Mouse (Mus musculus) brown adipose tissue, adult 24 weeks (tissue): Measurements from ENCODE around the gene Ciao1. TPM values are rescaled to one million over a fixed set of nuclear protein-coding genes. Genes with fewer than 3 reads are reported as not detected.
A peak's percentile ranks its signal among the peaks of the same experiment; 100 is the strongest.
"Not testable (repeated sequence)": the region's sequence is repeated elsewhere in the genome, so short reads cannot be mapped to it uniquely, and the experiment has no call there.

ENCODE experiments used
- H3K27ac ChIP-seq: fragments of 200-500 bp; replicated peaks from 2 replicates; pipeline ENCODE4 v1.5.1; 2012; ENCODE audit warnings: low read depth, mild to moderate bottlenecking, low read length
- H3K4me1 ChIP-seq: fragments of 200-500 bp; 2 replicates; pipeline ENCODE4 v1.6.1; 2012; ENCODE audit warnings: low read length, mixed read lengths; ENCODE audit not compliant: control insufficient read depth, insufficient read depth, insufficient read length
- H3K4me3 ChIP-seq: fragments of 200-500 bp; 2 replicates; pipeline ENCODE4 v1.5.1; 2012; ENCODE audit warnings: low read depth, mild to moderate bottlenecking, low read length, moderate library complexity; ENCODE audit not compliant: insufficient read depth
- polyA plus RNA-seq: library from polyadenylated mRNA; stranded (reverse); fragments of >200 nt; gene quantifications from 2 replicates; pipeline ENCODE4 v1.2.4, GENCODE M21; 2012; ENCODE audit not compliant: missing spikeins, insufficient read depth, insufficient read length

Ciao1 gene
- 36.2 and 50.4 TPM in 2 replicates for polyA plus RNA-seq

DNA sequence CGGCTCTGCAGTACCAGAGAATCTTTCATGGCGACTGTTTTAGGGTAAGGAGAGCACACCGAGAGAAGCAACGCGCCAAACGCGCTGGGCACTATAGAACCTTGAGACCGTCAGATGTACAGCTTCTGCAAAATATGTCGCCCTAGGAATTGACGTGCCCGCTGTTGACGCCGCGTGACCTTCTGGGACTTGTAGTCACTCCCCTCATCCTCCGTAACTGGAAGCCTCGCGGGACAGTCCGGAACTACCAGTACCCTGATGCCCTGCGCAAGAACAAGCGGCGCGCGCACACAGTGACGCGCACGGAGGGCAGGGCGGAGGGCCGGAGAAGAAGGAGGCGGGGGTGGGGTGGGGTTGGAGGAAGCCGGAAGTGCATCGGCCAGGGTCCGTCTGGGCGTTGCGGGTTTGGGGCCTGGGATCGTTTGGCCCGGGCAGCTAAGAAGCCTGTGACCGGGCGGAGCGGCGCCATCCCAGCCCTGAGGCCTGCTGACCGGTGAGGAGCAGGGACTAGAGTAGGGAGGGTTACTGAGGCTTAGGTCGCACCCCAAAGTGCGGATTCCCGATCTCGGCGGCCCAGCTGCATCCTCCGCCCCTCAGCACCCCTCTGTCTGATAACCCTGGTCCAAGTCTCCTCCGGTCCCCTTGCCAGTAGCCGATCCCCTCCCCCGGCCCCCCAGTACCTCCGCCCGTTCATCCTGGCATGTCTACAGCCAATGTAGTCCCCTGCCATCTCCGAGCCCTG, at the start of gene Ciao1, which contains the start of gene Tmem127:
Gene Ciao1 (minus strand): TSS at position 225 of the 742 bp plus-strand sequence.
Gene Tmem127 (plus strand): TSS at position 317 of the 742 bp plus-strand sequence.
- peaks cover 20% of the 10 kb centered on the region for H3K4me1 ChIP-seq
- H3K4me3 ChIP-seq = peak within 1 kb of the TSS; percentile 92
- H3K27ac ChIP-seq = peak within 1 kb of the TSS; percentile 84

DNA sequence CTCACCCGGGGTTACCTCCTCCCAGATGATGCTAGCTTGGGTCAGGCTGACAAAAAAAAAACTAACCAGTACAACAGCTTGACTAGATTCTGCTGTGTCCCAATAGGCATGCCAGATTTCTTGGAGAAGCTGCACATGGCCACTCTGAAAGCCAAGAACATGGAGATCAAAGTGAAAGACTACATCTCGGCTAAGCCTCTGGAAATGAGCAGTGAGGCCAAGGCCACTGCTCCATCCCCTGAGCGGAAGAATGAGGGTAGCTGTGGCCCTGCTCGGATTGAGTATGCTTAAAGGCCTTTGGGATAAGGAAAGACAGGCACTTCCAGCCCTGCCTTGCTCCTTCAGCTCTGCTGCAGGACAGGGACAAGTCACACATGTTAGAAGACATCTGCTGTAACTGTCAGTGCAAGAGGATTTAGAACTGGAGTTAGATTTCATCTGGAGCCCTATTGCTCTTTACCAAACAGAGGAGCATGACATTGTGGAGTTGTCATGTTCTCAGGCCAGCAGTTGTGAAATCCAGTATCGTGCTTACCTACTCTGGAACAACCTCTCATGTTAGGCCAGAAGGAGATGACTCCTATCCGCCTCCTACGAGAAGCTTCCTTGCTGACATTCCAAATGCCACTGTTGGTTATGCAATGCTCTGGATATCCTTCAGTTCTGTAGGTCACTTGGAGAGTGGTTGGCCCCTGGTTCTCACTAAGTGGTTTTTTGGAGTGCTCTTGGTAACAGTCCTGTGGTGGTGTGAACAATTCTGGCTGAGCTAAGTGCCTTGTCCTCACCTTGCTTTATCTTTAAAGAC, 49.6 kb upstream of the Ciao1 start:
- H3K4me3 ChIP-seq = no peak overlapping the region
- H3K27ac ChIP-seq = 0 out of 2 replicates have a peak overlapping the region, but pooled peaks have one; percentile 5
- no peaks in the 10 kb centered on the region for H3K4me1 ChIP-seq

DNA sequence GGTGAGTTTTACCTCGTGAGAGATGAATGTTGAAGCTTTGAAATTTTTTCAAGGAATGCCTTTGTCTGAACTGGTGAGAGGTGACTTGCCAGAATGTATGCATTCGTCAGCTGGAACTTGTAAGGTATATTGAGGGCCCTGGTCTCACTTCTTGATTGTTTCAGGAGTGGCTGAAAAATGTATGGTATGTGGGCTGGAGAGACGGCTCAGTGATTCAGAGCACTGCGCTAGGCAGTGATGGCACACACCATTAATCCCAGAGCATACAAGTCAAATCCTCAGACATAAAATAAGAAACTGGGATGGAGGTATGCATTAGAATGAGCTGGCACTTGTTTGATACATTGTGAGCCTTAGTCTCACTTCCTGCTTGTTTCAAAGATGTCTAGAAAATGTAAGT, 44.6 kb upstream of the Ciao1 start:
- Histone ChIP-seq H3K4me3 (no peak overlapping the region), H3K27ac (no peak overlapping the region)

DNA sequence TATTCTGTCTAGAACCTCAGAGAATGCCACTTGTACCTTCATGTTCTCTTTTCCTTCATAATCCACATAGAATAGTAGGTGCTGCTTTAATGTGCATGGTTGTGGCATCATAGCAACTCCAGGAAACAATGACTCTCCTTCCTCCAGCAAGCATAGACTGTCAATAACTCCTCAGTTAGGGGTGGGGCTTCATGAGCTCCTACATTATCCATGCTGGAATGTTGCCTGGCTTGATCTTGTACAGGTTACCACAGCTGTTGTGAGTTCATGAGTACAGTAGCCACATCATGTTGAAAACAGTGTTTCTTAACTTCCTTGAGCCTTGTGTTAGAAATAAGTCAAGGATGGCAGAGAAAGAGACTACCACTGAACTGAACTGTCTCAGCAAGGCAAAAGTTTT, 30.5 kb upstream of the Ciao1 start:
- H3K4me3 ChIP-seq = no peak overlapping the region
- H3K27ac ChIP-seq = no peak overlapping the region
- H3K4me1 ChIP-seq = peaks cover 3% of the 10 kb centered on the region; the same call in 1 of the 2 replicates

More for the DNA sequence above, 44.6 kb upstream of the Ciao1 start:
- H3K4me1 ChIP-seq = no peaks in the 10 kb centered on the region

DNA sequence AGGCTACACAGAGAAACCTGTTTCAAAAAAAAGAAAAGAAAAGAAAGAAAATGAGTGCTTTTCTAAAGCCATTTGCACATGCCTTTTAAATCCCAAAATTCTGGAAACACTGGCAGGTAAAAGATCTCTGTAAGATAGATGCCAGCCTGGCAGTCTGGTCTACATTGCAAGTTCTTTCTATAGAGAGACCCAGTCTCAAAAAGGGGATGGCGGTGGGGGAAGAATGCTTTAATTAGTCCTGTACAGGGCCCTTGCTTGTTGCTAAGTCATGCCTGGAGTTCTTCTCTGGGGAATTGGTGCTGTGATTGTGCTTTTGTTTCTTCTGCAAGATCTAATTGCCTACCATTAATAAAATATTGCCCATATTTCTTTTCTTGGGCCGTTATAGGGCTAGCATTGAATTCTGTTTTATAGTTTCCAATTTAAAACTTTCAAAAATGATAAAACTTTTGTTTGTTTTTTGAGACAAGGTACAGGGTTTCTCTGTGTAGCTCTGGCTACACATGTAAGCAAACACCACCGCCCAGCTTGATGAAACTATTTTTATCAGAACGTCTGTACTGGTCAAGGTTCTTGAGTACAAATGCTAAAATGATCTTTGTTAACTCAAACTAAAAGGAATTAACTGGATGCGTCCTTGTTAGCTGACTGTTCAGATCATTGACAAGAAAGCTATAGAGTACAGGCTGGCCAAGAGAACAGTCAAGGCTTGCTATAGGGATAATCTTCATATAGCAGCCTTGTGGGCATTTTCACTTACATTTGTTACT, 28.1 kb upstream of the Ciao1 start:
- Histone ChIP-seq H3K4me3 (no peak overlapping the region), H3K4me1 (peaks cover 6% of the 10 kb centered on the region), H3K27ac (no peak overlapping the region)

DNA sequence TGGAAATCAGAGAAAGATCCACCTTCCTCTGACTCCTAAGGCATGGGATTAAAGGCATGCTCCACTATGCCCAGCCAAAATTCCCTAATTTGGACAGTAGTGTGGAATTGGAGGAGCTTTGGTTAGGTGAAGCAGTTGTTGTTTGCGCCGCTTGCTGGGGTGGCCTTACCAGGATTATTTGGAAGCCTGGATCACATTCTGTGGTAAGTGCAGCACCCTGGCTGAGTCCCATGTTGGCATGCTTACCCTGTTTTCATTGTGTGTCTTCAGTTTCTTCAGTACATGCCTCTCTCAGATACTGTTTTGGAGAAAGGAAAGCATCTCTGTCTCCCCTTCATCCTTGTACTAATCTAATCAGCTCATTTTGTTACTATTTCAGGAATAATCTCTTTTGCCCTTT, 27.0 kb upstream of the Ciao1 start:
- Histone ChIP-seq H3K4me1 (peaks cover 4% of the 10 kb centered on the region), H3K27ac (no peak overlapping the region), H3K4me3 (no peak overlapping the region)

DNA sequence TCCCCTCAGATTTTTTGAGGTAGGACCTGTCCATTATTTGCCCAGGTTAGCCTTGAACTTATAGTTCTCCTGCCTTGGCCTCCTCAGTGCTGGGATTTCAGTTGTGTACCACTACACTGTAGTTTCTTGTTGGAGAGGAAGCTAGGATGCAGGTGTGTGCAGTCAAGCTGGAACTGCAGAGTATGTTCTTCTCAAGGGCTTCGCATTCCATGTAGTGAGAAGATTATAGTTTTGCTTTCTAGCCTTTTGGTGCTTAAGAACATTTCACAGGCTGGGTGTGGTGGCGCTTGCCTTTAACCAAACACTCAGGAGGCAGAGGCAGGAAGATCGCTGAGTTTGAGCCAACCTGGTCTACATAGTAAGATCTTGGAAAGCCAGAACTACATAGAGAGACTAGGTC, 25.2 kb upstream of the Ciao1 start:
- H3K4me3 ChIP-seq = no peak overlapping the region
- H3K4me1 ChIP-seq = peaks cover 6% of the 10 kb centered on the region
- H3K27ac ChIP-seq = no peak overlapping the region

DNA sequence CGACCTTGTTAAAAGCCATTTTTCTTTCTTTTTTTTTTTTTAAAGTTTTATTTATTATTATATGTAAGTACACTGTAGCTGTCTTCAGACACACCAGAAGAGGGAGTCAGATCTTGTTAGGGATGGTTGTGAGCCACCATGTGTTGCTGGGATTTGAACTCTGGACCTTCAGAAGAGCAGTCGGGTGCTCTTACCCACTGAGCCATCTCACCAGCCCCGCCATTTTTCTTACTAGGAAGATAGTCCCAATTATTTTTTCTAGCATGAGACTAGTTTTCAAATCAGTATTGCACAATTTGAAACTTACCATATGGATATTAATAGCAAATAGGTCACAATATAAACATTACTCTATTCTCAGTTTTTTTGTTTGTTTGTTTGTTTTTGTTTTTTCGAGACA, 24.4 kb upstream of the Ciao1 start:
- not testable (repeated sequence) for H3K4me1 ChIP-seq, H3K4me3 ChIP-seq, H3K27ac ChIP-seq

DNA sequence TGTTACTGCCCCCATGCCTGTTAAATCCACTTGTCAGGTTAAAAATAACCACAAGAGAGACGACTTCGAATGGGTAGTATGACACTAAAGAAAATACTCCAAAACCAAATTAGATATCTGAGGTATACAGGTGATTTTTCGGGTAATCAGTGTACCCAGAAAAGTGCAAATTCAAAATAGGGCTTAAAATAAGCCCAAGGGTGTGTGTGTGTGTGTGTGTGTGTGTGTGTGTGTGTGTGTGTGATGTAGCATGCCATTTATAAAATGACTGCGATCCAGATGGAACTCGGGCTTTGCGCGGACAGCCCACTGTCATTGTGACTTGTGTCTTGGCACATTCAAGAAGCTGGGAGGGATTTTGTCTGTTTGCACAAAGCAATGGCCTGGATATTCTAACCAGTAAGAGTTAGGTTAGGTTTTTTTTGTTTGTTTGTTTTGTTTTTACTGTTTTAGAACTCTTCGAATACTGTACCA, 23.5 kb upstream of the Ciao1 start:
- H3K4me3 ChIP-seq = peak overlapping the region; percentile 87
- no peak overlapping the region for H3K27ac ChIP-seq
- peaks cover 6% of the 10 kb centered on the region for H3K4me1 ChIP-seq

DNA sequence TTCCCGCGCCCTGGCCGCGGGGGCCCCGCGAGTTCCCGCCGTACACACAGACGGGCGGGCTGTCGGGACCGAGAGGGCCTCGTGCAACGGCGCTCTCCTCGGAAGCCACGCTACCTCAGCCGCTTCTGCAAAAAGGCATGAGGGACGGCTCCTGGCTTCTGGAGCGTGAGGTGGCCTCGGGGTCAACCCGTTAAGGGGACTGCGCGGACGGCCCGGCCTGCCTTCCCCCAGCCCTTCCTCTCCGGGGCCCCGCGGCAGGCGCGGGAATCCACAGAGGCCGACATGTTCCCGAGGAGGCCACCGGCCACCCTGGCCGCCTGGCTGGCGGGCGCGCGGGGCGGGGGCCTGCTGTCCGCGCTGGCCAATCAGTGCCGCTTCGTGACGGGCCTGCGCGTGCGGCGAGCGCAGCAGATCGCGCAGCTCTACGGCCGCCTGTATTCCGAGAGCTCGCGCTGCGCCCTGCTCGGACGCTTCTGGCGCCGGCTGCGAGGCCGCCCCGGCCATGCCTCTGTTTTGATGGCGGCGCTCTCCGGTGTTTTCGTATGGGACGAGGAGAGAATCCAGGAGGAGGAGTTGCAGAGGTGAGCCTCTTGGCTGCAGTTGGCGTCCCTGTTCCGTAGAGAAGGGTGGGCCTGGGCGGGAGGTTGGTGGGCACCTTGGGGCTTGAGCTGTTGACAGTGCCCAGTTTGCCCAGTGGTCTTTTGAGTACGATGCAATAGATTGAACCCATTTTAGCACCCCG, 22.9 kb upstream of the Ciao1 start:
- Histone ChIP-seq H3K4me3 (peak overlapping the region; percentile 87), H3K27ac (peak overlapping the region; percentile 76), H3K4me1 (peaks cover 6% of the 10 kb centered on the region)

DNA sequence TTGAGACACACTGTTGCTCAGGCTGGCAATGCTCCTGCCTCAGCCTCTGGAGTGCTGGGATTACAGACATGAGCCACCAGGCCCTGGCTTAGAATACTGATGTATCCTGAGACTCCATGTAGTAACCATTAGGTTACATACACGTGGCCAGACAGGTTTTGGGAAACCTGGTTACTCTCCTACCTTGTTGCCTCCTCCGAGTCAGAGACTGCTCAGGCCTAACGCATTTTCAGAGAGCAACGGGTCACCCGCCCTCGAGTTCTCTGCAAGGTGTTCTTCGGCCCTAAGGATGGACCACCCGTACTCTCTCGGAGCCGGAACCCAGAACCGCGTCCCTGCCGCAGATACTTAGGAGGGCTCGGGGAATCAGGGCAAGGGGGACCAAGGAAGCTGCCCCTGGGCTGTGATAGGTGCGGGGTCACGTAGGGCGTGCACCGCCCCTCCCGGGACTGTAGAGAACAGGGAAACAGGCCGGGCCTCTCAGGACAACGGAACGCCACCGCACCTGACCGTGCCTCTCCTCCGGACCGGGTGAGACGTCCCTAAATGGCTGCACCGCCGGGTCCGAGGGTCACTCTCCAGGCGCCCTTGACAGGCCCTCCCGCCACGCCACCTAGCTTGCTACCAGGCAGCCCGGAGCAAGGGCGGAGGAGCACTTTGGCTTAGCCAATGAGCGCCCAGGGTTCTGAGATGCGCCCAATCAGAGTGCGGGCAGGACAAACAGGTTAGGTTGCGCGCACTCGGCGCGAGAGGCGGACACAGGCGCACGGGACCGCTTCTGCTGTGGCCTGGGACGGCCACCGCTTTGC, 22.1 kb upstream of the Ciao1 start, which contains the start of gene Stard7:
Gene Stard7 (plus strand): TSS at position 728 of the 809 bp plus-strand sequence.
- H3K4me3 ChIP-seq = peak within 1 kb of the TSS; percentile 88
- H3K27ac ChIP-seq = peak within 1 kb of the TSS; percentile 97
- H3K4me1 ChIP-seq = peaks cover 6% of the 10 kb centered on the region; the same call in 1 of the 2 replicates

DNA sequence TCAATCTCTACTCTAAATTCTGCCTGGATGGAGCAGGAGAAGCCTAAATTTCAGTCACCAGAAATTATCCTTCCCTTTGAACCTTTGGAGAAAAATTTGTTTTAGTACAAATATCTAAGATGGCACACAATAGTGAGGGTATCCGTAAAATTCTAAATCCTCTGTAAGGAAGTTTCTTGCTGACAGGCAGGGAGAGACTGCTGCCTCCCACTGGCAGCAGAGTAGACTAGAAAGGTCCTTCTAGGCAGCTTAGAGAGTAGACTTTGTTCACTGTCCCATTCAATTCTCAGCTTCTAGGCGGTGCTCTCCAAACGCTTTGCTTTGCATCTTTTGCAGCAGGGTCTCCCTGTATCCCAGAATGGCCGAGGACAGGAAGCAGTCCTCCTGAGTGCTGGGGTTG, 20.2 kb upstream of the Ciao1 start:
- peaks cover 5% of the 10 kb centered on the region; the same call in 1 of the 2 replicates for H3K4me1 ChIP-seq
- H3K4me3 ChIP-seq = no peak overlapping the region
- H3K27ac ChIP-seq = no peak overlapping the region

DNA sequence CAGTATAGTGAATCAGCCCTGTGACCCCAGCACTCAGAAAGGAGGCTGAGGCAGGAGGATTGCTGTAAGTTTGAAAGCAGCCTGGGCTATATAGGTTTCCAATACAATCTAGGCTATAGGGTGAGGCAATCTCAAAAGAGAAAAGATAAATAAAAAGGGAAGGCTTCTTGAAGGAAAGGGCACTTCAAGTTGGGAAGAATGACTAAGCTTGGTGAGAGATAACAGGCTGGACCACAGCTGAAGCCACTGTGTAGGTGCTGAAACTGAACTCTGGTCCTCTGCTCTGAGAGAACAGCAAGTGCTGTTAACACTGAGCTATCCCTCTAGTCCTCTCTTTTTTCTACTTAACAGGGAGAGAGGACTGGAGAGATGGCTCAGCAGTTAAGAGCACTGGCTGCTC, 14.9 kb upstream of the Ciao1 start:
- Histone ChIP-seq H3K4me3 (no peak overlapping the region), H3K4me1 (peaks cover 14% of the 10 kb centered on the region; the same call in 1 of the 2 replicates), H3K27ac (no peak overlapping the region)
